Mouse (Mus musculus) stomach, postnatal 0 days (tissue): ENCODE results near the gene Pla2g2c.

Source experiments
- CTCF ChIP-seq: IDR thresholded peaks from 2 replicates; pipeline ENCODE4 v1.5.1; 2016; ENCODE audit warnings: antibody characterized with exemption, low read depth, mild to moderate bottlenecking, moderate library complexity
- EP300 ChIP-seq: optimal IDR thresholded peaks from 2 replicates; pipeline ENCODE3; 2016; ENCODE audit warnings: antibody characterized with exemption

DNA sequence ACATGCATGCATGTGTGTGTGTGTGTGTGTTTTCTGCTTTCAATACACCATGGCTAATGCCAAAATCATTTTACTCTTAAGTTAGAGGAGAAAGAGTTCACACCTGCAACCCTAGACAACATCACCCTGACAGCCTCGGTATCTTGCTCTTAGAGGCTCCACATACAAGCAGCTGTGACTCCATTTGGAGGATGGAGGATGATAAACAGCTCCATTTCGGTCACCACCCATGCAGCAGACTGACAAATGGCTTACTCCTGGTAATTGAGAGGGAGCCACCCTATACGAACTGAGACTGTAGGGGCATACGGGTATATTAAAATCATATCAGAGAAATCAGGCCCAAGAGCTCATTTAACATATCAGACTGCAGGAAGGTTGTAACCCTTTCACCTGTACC lies 63.8 kb downstream of the Pla2g2c start:
- TF ChIP-seq CTCF (no peak), EP300 (no peak)
